Mouse (Mus musculus): Measurements from ENCODE around the gene Fam222b. TPM values are rescaled to one million over a fixed set of nuclear protein-coding genes. Genes with fewer than 3 reads are reported as not detected.
"Not testable (repeated sequence)": the region's sequence is repeated elsewhere in the genome, so short reads cannot be mapped to it uniquely, and the experiment has no call there.

The Fam222b gene
- polyA plus RNA-seq, 1 experiment from 2014 or later: 18.6 TPM

DNA sequence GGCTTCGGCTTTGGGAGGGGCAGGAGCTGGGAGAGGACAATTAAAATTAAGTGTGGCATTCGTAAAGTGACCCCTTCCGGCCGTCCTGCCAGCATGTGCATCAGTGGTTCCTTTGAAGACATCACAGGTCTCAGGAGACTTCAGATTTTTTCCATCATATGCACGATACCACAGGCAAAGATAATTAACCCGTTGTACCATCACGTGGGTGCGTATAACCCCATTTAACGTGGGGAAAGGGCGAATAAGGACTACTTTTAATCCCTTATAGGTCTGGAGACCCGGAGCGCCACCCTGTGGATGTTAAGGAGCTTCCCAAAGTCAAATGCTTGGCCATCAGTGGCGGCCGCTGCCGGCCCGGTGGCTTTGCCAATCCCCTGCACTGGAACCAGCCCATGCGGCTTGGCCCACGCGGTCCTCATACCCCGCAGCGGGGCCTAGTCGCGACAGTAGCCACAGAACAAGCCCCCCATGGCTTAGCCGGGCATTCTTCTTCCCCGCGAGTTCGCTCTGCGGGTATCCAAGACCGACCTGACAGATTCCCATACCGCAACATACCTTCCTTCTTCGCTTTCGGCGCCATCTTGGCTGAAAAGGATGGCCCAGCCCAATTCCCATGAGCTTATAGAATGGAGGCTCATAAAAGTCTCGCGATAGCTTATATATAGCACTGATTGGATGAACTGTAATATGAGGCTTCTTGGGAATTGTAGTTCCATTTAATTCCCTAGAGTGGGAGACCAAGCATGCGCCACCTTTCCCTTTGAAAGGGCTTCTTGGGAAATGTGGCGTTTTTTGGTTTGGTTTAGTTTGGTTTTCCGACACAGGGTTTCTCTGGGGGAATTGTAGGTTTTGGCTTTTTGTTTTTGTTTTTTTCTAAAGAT, 88.7 kb downstream of the Fam222b start, which contains the start of gene Rpl23a:
Gene Rpl23a, minus strand, starts transcription at position 624 of the 884 bp plus-strand sequence.
- ATAC-seq (peak; percentile 76), DNase-seq (ENCODE audit: low read depth, low spot score) (no peak)
- H3K27me3 ChIP-seq: no peaks in the 10 kb centered on the region
- in situ Hi-C loops (cut with MboI; ENCODE audit: low pct_unique_long_range_greater_than_20kb): no loop called here
- ChIA-PET CTCF (no interaction called here), POLR2A (interaction anchor here (0.5 to 1.4 kb wide), 2 partner anchors 11 to 194 kb away, joined by 4 to 5 read pairs; no protein-coding TSS in a partner anchor)
- no peak for TF ChIP-seq CTCF (IDR thresholded peaks at IDR 0.05)

DNA sequence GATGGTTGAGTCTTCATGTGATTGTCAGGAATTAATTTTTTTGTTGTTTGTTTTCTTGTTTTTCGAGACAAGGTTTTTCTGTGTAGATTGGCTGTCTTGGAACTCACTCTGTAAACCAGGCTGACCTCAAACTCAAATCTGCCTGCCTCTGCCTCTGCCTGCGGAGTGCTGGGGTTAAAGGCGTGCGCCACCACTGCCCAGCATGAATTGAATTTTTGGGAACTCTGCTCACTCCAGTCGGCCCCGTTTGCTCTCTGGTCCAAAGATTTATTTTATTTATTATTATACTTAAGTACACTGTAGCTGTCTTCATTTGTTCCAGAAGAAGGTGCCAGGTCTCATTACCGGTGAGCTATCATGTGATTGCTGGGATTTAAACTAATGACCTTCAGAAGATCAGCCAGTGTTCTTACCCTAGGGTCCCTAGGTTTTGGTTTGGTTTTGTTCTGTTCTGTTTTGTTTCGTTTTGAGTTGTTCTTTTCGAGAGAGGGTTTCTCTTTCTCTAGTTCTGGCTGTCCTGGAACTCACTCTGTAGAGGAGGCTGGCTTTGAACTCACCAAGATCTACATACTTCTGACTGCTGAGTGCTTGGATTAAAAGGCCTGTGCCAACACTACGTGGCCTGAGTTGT, 89.5 kb downstream of the Fam222b start:
- in situ Hi-C loops (cut with MboI; ENCODE audit: low pct_unique_long_range_greater_than_20kb): no loop called here
- no peak for TF ChIP-seq CTCF (IDR thresholded peaks at IDR 0.05)
- POLR2A ChIA-PET: interaction anchor here (0.7 kb wide), 1 partner anchor 25 kb away, joined by 3 read pairs; no protein-coding TSS in a partner anchor
- ATAC-seq (no peak), DNase-seq (ENCODE audit: low read depth, low spot score) (no peak)
- CTCF ChIA-PET: no interaction called here
- H3K27me3 ChIP-seq: no peaks in the 10 kb centered on the region

DNA sequence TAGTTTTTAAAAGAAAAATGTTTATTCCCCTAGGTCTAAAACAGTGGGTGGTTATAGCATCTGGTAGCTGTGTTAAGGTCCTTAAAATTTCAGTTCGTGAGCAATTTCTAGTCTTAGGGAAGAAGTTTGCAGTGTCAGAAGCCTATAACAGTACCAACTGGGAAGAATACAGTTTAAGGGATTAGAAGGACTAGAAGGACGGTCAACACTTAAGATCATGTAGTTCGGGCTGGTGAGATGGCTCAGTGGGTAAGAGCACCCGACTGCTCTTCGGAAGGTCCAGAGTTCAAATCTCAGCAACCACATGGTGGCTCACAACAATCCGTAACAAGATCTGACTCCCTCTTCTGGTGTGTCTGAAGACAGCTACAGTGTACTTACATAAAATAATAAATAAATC, 90.2 kb downstream of the Fam222b start:
- ATAC-seq; DNase-seq (ENCODE audit: low read depth, low spot score); H3K27me3 ChIP-seq; in situ Hi-C loops (cut with MboI; ENCODE audit: low pct_unique_long_range_greater_than_20kb); CTCF ChIA-PET: not testable (repeated sequence)
- POLR2A ChIA-PET: interaction anchor here (0.7 kb wide), 1 partner anchor 25 kb away, joined by 3 read pairs; no protein-coding TSS in a partner anchor

GRCm38 (mm10) chr11:78188331-78189233, 94.1 kb downstream of the Fam222b start, which contains the start of gene Rab34:
Gene Rab34 (plus strand): TSS chr11:78188430.
- DNase-seq (ENCODE audit: low read depth, low spot score) (no peak), ATAC-seq (peak; percentile 69)
- no peak for TF ChIP-seq CTCF (IDR thresholded peaks at IDR 0.05)
- POLR2A ChIA-PET: interaction anchor here (0.6 to 0.8 kb wide), 2 partner anchors 13 to 549 kb away, joined by 3 to 6 read pairs; no protein-coding TSS in a partner anchor
- CTCF ChIA-PET: no interaction called here
- no peaks in the 10 kb centered on the region for H3K27me3 ChIP-seq
- in situ Hi-C loops (cut with MboI; ENCODE audit: low pct_unique_long_range_greater_than_20kb): no loop called here

DNA sequence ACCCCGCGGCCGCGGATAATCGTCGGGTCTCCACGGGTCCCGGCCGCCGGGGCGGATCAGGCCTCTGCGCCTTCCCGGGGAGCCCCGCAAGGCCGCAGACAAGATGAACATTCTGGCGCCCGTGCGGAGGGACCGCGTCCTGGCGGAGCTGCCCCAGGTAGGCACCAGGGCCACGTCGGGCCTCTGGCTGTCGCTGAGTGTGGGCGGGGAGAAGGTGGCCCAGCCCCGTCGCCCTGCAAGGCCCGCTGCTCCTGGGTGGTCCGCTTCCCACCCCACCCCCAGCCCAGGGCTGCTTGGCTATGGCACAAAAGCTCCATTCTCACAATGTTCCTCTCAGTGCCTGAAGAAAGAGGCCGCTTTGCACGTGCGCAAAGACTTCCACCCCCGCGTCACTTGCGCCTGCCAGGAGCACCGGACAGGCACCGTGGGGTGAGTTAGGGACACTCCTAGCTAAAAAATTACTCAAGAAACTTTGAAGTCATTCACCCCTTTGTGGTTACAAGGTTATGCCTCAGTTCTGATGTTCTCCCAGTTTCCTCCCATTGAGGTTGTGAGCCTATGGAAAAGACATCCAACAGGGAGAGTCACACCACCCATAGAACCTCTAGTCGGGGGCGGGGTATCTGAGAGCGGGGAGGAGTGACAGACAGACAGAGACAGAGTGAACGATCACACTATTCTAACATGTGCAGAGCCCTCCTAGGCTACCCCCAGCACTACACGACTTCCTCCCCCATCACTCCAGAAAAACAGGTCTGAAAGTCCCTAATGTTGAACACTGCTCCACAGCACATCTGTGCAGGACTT, 95.0 kb downstream of the Fam222b start:
- in situ Hi-C loops (cut with MboI; ENCODE audit: low pct_unique_long_range_greater_than_20kb): no loop called here
- POLR2A ChIA-PET: interaction anchor here (0.6 to 0.8 kb wide), 2 partner anchors 14 to 550 kb away, joined by 3 to 6 read pairs; no protein-coding TSS in a partner anchor
- no peak for TF ChIP-seq CTCF (IDR thresholded peaks at IDR 0.05)
- CTCF ChIA-PET: interaction anchor here (1.1 to 1.3 kb wide), 2 partner anchors 40 to 46 kb away, joined by 3 read pairs; no protein-coding TSS in a partner anchor
- ATAC-seq: peak; percentile 23
- H3K27me3 ChIP-seq: no peaks in the 10 kb centered on the region
- DNase-seq (ENCODE audit: low read depth, low spot score): no peak

GRCm38 (mm10) chr11:78190041-78190440, 95.6 kb downstream of the Fam222b start:
- DNase-seq (ENCODE audit: low read depth, low spot score) (no peak), ATAC-seq (no peak)
- in situ Hi-C loops (cut with MboI; ENCODE audit: low pct_unique_long_range_greater_than_20kb): no loop called here
- ChIA-PET CTCF (interaction anchor here (1.1 to 1.3 kb wide), 2 partner anchors 39 to 47 kb away, joined by 3 read pairs; no protein-coding TSS in a partner anchor), POLR2A (interaction anchor here (1.0 kb wide), 1 partner anchor 10 kb away, joined by 3 read pairs; no protein-coding TSS in a partner anchor)
- no peaks in the 10 kb centered on the region for H3K27me3 ChIP-seq
- no peak for TF ChIP-seq CTCF (IDR thresholded peaks at IDR 0.05)

DNA sequence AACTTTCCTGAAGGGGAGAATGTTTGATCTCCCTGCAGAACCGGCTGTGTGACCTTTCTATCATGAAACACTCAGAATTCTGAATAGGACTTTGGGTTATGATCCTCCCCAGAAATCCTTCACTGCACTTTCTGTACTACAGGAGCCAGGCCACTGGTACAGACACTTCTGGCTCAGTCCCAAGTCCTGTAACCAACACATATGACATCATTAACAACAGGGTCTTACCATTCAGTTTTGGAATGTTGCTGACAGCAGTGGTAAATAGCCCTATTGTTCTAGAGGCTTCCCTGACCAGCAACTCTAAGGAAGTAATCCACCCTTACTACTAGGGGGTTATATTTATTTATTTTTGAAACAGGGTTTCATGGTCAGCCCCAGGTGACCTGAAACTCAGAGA, 98.7 kb downstream of the Fam222b start, which contains the start of gene Proca1:
Gene Proca1, plus strand, starts transcription at position 280 of the 400 bp plus-strand sequence.
- POLR2A ChIA-PET: interaction anchor here (0.7 to 1.0 kb wide), 2 partner anchors 28 to 201 kb away, joined by 3 read pairs; no protein-coding TSS in a partner anchor
- CTCF ChIA-PET: no interaction called here
- DNase-seq (ENCODE audit: low read depth, low spot score) (no peak), ATAC-seq (no peak)
- in situ Hi-C loops (cut with MboI; ENCODE audit: low pct_unique_long_range_greater_than_20kb): no loop called here
- TF ChIP-seq CTCF (IDR thresholded peaks at IDR 0.05): no peak
- no peaks in the 10 kb centered on the region for H3K27me3 ChIP-seq

- DNase-seq (ENCODE audit: low read depth, low spot score) (no peak), ATAC-seq (no peak)
- TF ChIP-seq CTCF (IDR thresholded peaks at IDR 0.05): no peak
- H3K27me3 ChIP-seq: no peaks in the 10 kb centered on the region
- ChIA-PET POLR2A (no interaction called here), CTCF (no interaction called here)
- in situ Hi-C loops (cut with MboI; ENCODE audit: low pct_unique_long_range_greater_than_20kb): no loop called here
These were observed 100.1 kb downstream of the Fam222b start for GRCm38 (mm10) chr11:78194411-78195100.

All from Patski (cell line).